Mouse (Mus musculus) CH12.LX (cell line): ENCODE results near the gene Pgam2. TPM values are rescaled to one million over a fixed set of nuclear protein-coding genes. Genes with fewer than 3 reads are reported as not detected.

ENCODE experiments used
- DNase-seq: peaks from one replicate; pipeline ENCODE4 v3.0.0-alpha.2; 2013; ENCODE audit errors: extremely low read depth
- H3K27ac ChIP-seq: 2 replicates; pipeline ENCODE4 v1.5.1; 2012; ENCODE audit warnings: low read depth, mild to moderate bottlenecking, control low read depth, moderate library complexity; ENCODE audit not compliant: insufficient read depth
- H3K27me3 ChIP-seq: replicated peaks from 2 replicates; pipeline ENCODE3; 2012; ENCODE audit warnings: inconsistent platforms
- H3K36me3 ChIP-seq, 2 experiments: replicated peaks in 1 of 2; 2 replicates each; pipeline versions ENCODE3 to v1.6.1; 2012; ENCODE audit warnings: inconsistent platforms in 1 of 2, low read length in 1 of 2, mild to moderate bottlenecking in 1 of 2, mixed read lengths in 1 of 2, moderate library complexity in 1 of 2; ENCODE audit not compliant: control insufficient read depth in 1 of 2, insufficient read depth in 1 of 2
- H3K4me1 ChIP-seq, 2 experiments: 2 replicates each; pipeline ENCODE4 v1.6.1; 2012; ENCODE audit warnings: inconsistent platforms in 1 of 2, moderate library complexity in 1 of 2; ENCODE audit not compliant: insufficient read depth in 2 of 2, control insufficient read depth in 1 of 2
- H3K4me2 ChIP-seq: 2 replicates; pipeline ENCODE4 v1.6.1; 2012; ENCODE audit warnings: low read depth, mild to moderate bottlenecking, control low read depth; ENCODE audit not compliant: poor library complexity, insufficient read depth, severe bottlenecking
- H3K4me3 ChIP-seq, 3 experiments: fragments of 150-350 bp in 1 of 3; sonication (generic) in 1 of 3; replicated peaks in 1 of 3; 2 replicates each; pipeline versions ENCODE3 to v1.5.1; 2011 to 2012; ENCODE audit warnings: low read depth in 2 of 3, low read length in 2 of 3, mild to moderate bottlenecking in 2 of 3, moderate library complexity in 2 of 3, control low read depth in 1 of 3, improper control_type of control experiment in 1 of 3, inconsistent platforms in 1 of 3, mixed read lengths in 1 of 3; ENCODE audit not compliant: poor library complexity in 1 of 3
- H3K79me2 ChIP-seq: replicated peaks from 2 replicates; pipeline ENCODE4 v1.6.1; 2012; ENCODE audit warnings: mild to moderate bottlenecking, moderate library complexity; ENCODE audit not compliant: control insufficient read depth, poor library complexity, insufficient read depth, severe bottlenecking; ENCODE audit errors: extremely low read depth
- H3K9ac ChIP-seq: 2 replicates; pipeline ENCODE4 v1.6.1; 2012; ENCODE audit warnings: low read depth, mild to moderate bottlenecking, control low read depth, moderate library complexity; ENCODE audit not compliant: insufficient read depth
- H3K9me3 ChIP-seq: replicated peaks from 2 replicates; pipeline ENCODE3; 2012; ENCODE audit warnings: low read length, inconsistent platforms, mixed read lengths
- CHD1 ChIP-seq: IDR thresholded peaks from 2 replicates; pipeline ENCODE4 v1.6.1; 2012; ENCODE audit warnings: low read depth, low read length, improper control_type of control experiment, inconsistent platforms
- CHD2 ChIP-seq: IDR thresholded peaks from 2 replicates; pipeline ENCODE4 v1.6.1; 2011; ENCODE audit warnings: low read length, improper control_type of control experiment
- CTCF ChIP-seq, 2 experiments: IDR thresholded peaks in 1 of 2; conservative IDR thresholded peaks in 1 of 2; 2 replicates each; pipeline ENCODE4 v1.5.1; 2011 to 2012; ENCODE audit warnings: low read depth in 2 of 2, low read length in 2 of 2, improper control_type of control experiment in 1 of 2, inconsistent platforms in 1 of 2, mild to moderate bottlenecking in 1 of 2, moderate library complexity in 1 of 2
- E2F4 ChIP-seq: IDR thresholded peaks from 2 replicates; pipeline ENCODE4 v1.6.1; 2011; ENCODE audit warnings: low read depth, low read length, improper control_type of control experiment; ENCODE audit not compliant: insufficient replicate concordance
- ELF1 ChIP-seq: IDR thresholded peaks from 2 replicates; pipeline ENCODE4 v1.6.1; 2014; ENCODE audit warnings: low read depth, mild to moderate bottlenecking, inconsistent platforms, low read length, improper control_type of control experiment
- EP300 ChIP-seq: IDR thresholded peaks from 2 replicates; pipeline ENCODE4 v1.6.1; 2011; ENCODE audit warnings: low read length, improper control_type of control experiment
- ETS1 ChIP-seq: conservative IDR thresholded peaks from 2 replicates; pipeline ENCODE4 v1.6.1; 2012; ENCODE audit warnings: low read depth, mild to moderate bottlenecking, inconsistent platforms, low read length, improper control_type of control experiment, moderate library complexity
- GABPA ChIP-seq: IDR thresholded peaks from 2 replicates; pipeline ENCODE4 v1.6.1; 2012; ENCODE audit warnings: low read depth, low read length, improper control_type of control experiment, inconsistent platforms; ENCODE audit not compliant: insufficient replicate concordance
- HCFC1 ChIP-seq: IDR thresholded peaks from 2 replicates; pipeline ENCODE4 v1.6.1; 2012; ENCODE audit warnings: low read depth, mild to moderate bottlenecking, inconsistent platforms, low read length, improper control_type of control experiment
- IRF4 ChIP-seq: IDR thresholded peaks from 2 replicates; pipeline ENCODE4 v1.6.1; 2014; ENCODE audit warnings: low read depth, mild to moderate bottlenecking, inconsistent platforms, low read length, improper control_type of control experiment
- JUN ChIP-seq: IDR thresholded peaks from 2 replicates; pipeline ENCODE4 v1.6.1; 2011; ENCODE audit warnings: low read depth, mild to moderate bottlenecking, low read length, improper control_type of control experiment, moderate library complexity; ENCODE audit not compliant: insufficient read depth
- MAFK ChIP-seq: IDR thresholded peaks from 2 replicates; pipeline ENCODE4 v1.6.1; 2011; ENCODE audit warnings: low read length, improper control_type of control experiment; ENCODE audit not compliant: insufficient replicate concordance
- MAX ChIP-seq: IDR thresholded peaks from 2 replicates; pipeline ENCODE4 v1.6.1; 2011; ENCODE audit warnings: low read length, improper control_type of control experiment
- MAZ ChIP-seq: IDR thresholded peaks from 2 replicates; pipeline ENCODE4 v1.6.1; 2012; ENCODE audit warnings: low read depth, mild to moderate bottlenecking, inconsistent platforms, low read length, improper control_type of control experiment, moderate library complexity
- MEF2A ChIP-seq: IDR thresholded peaks from 2 replicates; pipeline ENCODE4 v1.6.1; 2014; ENCODE audit warnings: low read depth, mild to moderate bottlenecking, inconsistent platforms, low read length, improper control_type of control experiment, borderline replicate concordance
- MXI1 ChIP-seq: IDR thresholded peaks from 2 replicates; pipeline ENCODE4 v1.6.1; 2011; ENCODE audit warnings: mild to moderate bottlenecking, low read depth, low read length, improper control_type of control experiment
- NELFE ChIP-seq: IDR thresholded peaks from 2 replicates; pipeline ENCODE4 v1.6.1; 2011; ENCODE audit warnings: low read depth, low read length, improper control_type of control experiment
- PAX5 ChIP-seq: IDR thresholded peaks from 2 replicates; pipeline ENCODE4 v1.6.1; 2012; ENCODE audit warnings: low read length, inconsistent platforms, mixed read lengths
- RAD21 ChIP-seq: IDR thresholded peaks from 2 replicates; pipeline ENCODE4 v1.6.1; 2011; ENCODE audit warnings: low read depth, mild to moderate bottlenecking, low read length, improper control_type of control experiment, moderate library complexity
- RCOR1 ChIP-seq: conservative IDR thresholded peaks from 2 replicates; pipeline ENCODE4 v1.6.1; 2012; ENCODE audit warnings: low read depth, mild to moderate bottlenecking, inconsistent platforms, low read length, improper control_type of control experiment
- SIN3A ChIP-seq: IDR thresholded peaks from 2 replicates; pipeline ENCODE4 v1.6.1; 2012; ENCODE audit warnings: low read length, improper control_type of control experiment, inconsistent platforms
- SMC3 ChIP-seq: IDR thresholded peaks from 2 replicates; pipeline ENCODE4 v1.6.1; 2011; ENCODE audit warnings: low read depth, low read length, improper control_type of control experiment
- TBP ChIP-seq: conservative IDR thresholded peaks from 2 replicates; pipeline ENCODE4 v1.6.1; 2011; ENCODE audit warnings: low read depth, low read length, improper control_type of control experiment
- TCF12 ChIP-seq: IDR thresholded peaks from 2 replicates; pipeline ENCODE4 v1.6.1; 2014; ENCODE audit warnings: low read depth, mild to moderate bottlenecking, inconsistent platforms, low read length, improper control_type of control experiment
- USF1 ChIP-seq: IDR thresholded peaks from 2 replicates; pipeline ENCODE4 v1.6.1; 2014; ENCODE audit warnings: low read depth, mild to moderate bottlenecking, inconsistent platforms, low read length, improper control_type of control experiment
- USF2 ChIP-seq: conservative IDR thresholded peaks from 2 replicates; pipeline ENCODE4 v1.6.1; 2011; ENCODE audit warnings: low read depth, low read length, improper control_type of control experiment
- ZC3H11A ChIP-seq: IDR thresholded peaks from 2 replicates; pipeline ENCODE4 v1.6.1; 2012; ENCODE audit warnings: low read depth, mild to moderate bottlenecking, inconsistent platforms, low read length, improper control_type of control experiment
- ZKSCAN1 ChIP-seq: IDR thresholded peaks from 2 replicates; pipeline ENCODE4 v1.6.1; 2012; ENCODE audit warnings: low read depth, inconsistent platforms, low read length, improper control_type of control experiment, borderline replicate concordance
- ZMIZ1 ChIP-seq: IDR thresholded peaks from 2 replicates; pipeline ENCODE4 v1.6.1; 2012; ENCODE audit warnings: low read depth, mild to moderate bottlenecking, inconsistent platforms, low read length, improper control_type of control experiment
- ZNF384 ChIP-seq: IDR thresholded peaks from 2 replicates; pipeline ENCODE4 v1.6.1; 2012; ENCODE audit warnings: low read depth, low read length, improper control_type of control experiment, inconsistent platforms
- dilution Hi-C: fragments of 300-500 bp; cut with MboI; formaldehyde crosslinking; loops from 2 replicates; pipeline ENCODE4 v1.14.3; 2020; ENCODE audit warnings: low sequenced_read_pairs; ENCODE audit not compliant: extremely low pct_unique_long_range_greater_than_20kb, extremely low pct_ligation_motif_present
- in situ Hi-C: fragments of 300-500 bp; cut with MboI; formaldehyde crosslinking; loops from 3 replicates; pipeline ENCODE4 v1.14.3; 2019; ENCODE audit warnings: low sequenced_read_pairs, low pct_ligation_motif_present, low pct_unique_long_range_greater_than_20kb, mixed read lengths
- polyA plus RNA-seq: library from polyadenylated mRNA; unstranded; fragments of >175 nt; gene quantifications from 2 replicates; pipeline ENCODE4 v1.2.1, GENCODE M21; 2012; ENCODE audit warnings: low read depth; ENCODE audit not compliant: insufficient read length
- total RNA-seq, 2 experiments: library from RNA; depleted of rRNA; stranded (reverse); fragments of 300-350 nt in 1 of 2; fragments of >200 nt in 1 of 2; gene quantifications; 2 replicates each; pipeline ENCODE4 v1.2.3; 2012 to 2014

The Pgam2 gene
- total and polyA plus RNA-seq, 3 experiments = 0.64 to 2.5 TPM; not detected in 1

- TF ChIP-seq MEF2A = no peak
- no peak for TF ChIP-seq MAFK
- peak; percentile 62; the same call in 1 of the 2 replicates for TF ChIP-seq CHD1
- peak; percentile 66; the same call in 1 of the 2 replicates for TF ChIP-seq MXI1
- no peak; the same call in 1 of the 2 replicates for TF ChIP-seq RAD21
- no peak for TF ChIP-seq ZKSCAN1
- no peak for TF ChIP-seq MAZ
- TF ChIP-seq TBP = 0 out of 2 replicates have a peak, but pooled peaks have one; percentile 38
- TF ChIP-seq ZNF384 = no peak
- TF ChIP-seq IRF4 = peak; percentile 43; the same call in 1 of the 2 replicates
- no peak for TF ChIP-seq E2F4
- 0 out of 2 replicates have a peak, but pooled peaks have one; percentile 13 for TF ChIP-seq NELFE
- TF ChIP-seq SMC3 = peak; percentile 21; the same call in 1 of the 2 replicates
- TF ChIP-seq USF1 = no peak
- no peak for TF ChIP-seq JUN
- no peak; the same call in 1 of the 2 replicates for TF ChIP-seq ETS1
- no peak for TF ChIP-seq RCOR1
- TF ChIP-seq TCF12 = 0 out of 2 replicates have a peak, but pooled peaks have one; percentile 21
These were observed 14.3 kb downstream of the Pgam2 start (continued) for GRCm38 (mm10) chr11:5789071-5789753.

GRCm38 (mm10) chr11:5788056-5789014 is 15.2 kb downstream of the Pgam2 start, which contains the start of gene Dbnl:
TSS of gene Dbnl (plus strand) at chr11:5788488.
- Histone ChIP-seq H3K27ac (peak within 1 kb of the TSS; percentile 75), H3K79me2 (peaks cover 22% of the 10 kb centered on the region), H3K4me3 (peak within 1 kb of the TSS; percentile 72 to 99 (median 75)), H3K9me3 (no peaks in the 10 kb centered on the region), H3K4me1 (peaks cover 12 to 41% of the 10 kb centered on the region in 2 experiments), H3K4me2 (peak within 1 kb of the TSS; percentile 97), H3K9ac (peak within 1 kb of the TSS; percentile 97), H3K27me3 (no peaks in the 10 kb centered on the region), H3K36me3 (peaks cover 18 to 40% of the 10 kb centered on the region in 2 experiments)
- peak; percentile 98 for DNase-seq
- in situ Hi-C loops = loop anchor here (10.0 kb wide), 1 partner anchor 304 kb away; no protein-coding TSS in a partner anchor
- dilution Hi-C loops = no loop called here
- TF ChIP-seq HCFC1 = peak; percentile 94
- no peak for TF ChIP-seq ZKSCAN1
- no peak for TF ChIP-seq USF2
- peak; percentile 8 to 79; a peak in 2 of 4 replicates for TF ChIP-seq CTCF (conservative IDR thresholded peaks at IDR 0.05 in 1 of 2, IDR thresholded peaks at IDR 0.05 in 1 of 2; ENCODE audit: low read depth in 2 of 2, low read length in 2 of 2)
- peak; percentile 79 for TF ChIP-seq TBP
- peak; percentile 99 for TF ChIP-seq NELFE
- peak; percentile 63; the same call in 1 of the 2 replicates for TF ChIP-seq CHD2
- peak; percentile 87; the same call in 1 of the 2 replicates for TF ChIP-seq RCOR1
- no peak for TF ChIP-seq EP300
- TF ChIP-seq MAX = peak; percentile 88
- peak; percentile 64; the same call in 1 of the 2 replicates for TF ChIP-seq MEF2A
- TF ChIP-seq MXI1 = peak; percentile 91; the same call in 1 of the 2 replicates
- peak; percentile 100 for TF ChIP-seq ELF1
- no peak for TF ChIP-seq JUN
- peak; percentile 94 for TF ChIP-seq MAZ
- peak; percentile 80 for TF ChIP-seq IRF4
- no peak for TF ChIP-seq CHD1
- TF ChIP-seq SIN3A = peak; percentile 96
- TF ChIP-seq ZMIZ1 = peak; percentile 99
- no peak for TF ChIP-seq PAX5
- peak; percentile 49; the same call in 1 of the 2 replicates for TF ChIP-seq GABPA
- TF ChIP-seq ZC3H11A = no peak
- no peak for TF ChIP-seq E2F4
